Mouse (Mus musculus): ENCODE data around the gene Hdac9.

- TF ChIP-seq ZNF384 (IDR thresholded peaks at IDR 0.05; ENCODE audit: low read depth, low read length) (no peak), MXI1 (IDR thresholded peaks at IDR 0.05; ENCODE audit: low read depth, low read length) (no peak), MYB (IDR thresholded peaks at IDR 0.05; ENCODE audit: low read depth, low read length) (no peak), TAL1 (IDR thresholded peaks at IDR 0.05; ENCODE audit: low read length) (no peak), EP300 (IDR thresholded peaks at IDR 0.05; ENCODE audit: low read depth in 1 of 2, low read length in 2 of 2) (no peak), CTCF (IDR thresholded peaks at IDR 0.05 in 2 of 3, conservative IDR thresholded peaks at IDR 0.05 in 1 of 3; ENCODE audit: control insufficient read depth in 1 of 3, insufficient read depth in 1 of 3, low read depth in 2 of 3, low read length in 3 of 3, poor library complexity in 1 of 3, severe bottlenecking in 1 of 3) (no peak)
These were observed 760.6 kb downstream of the Hdac9 start for GRCm38 (mm10) chr12:34156301-34156700.
